Mouse (Mus musculus) hindbrain, embryonic 13.5 days (tissue): Measurements from ENCODE around the gene Ttc28. TPM values are rescaled to one million over a fixed set of nuclear protein-coding genes. Genes with fewer than 3 reads are reported as not detected.
"Not testable (repeated sequence)": the region's sequence is repeated elsewhere in the genome, so short reads cannot be mapped to it uniquely, and the experiment has no call there.

Experiments used
- ATAC-seq: fragments of 200-750 bp; cut with Nextera tagmentation; 2 replicates; pipeline ENCODE4 v1.8.0; 2017; ENCODE audit warnings: moderate TSS enrichment; ENCODE audit not compliant: low FRiP score
- H3K27ac ChIP-seq: fragments of 300-500 bp; sonication (generic); 2 replicates; pipeline ENCODE4 v1.5.1; 2015; ENCODE audit warnings: inconsistent platforms, mild to moderate bottlenecking, moderate library complexity
- H3K27me3 ChIP-seq: fragments of 300-500 bp; sonication (generic); 2 replicates; pipeline ENCODE4 v1.6.1; 2015; ENCODE audit warnings: mild to moderate bottlenecking, inconsistent platforms
- H3K36me3 ChIP-seq: fragments of 300-500 bp; sonication (generic); 2 replicates; pipeline ENCODE4 v1.6.1; 2015; ENCODE audit warnings: mild to moderate bottlenecking, inconsistent platforms
- H3K4me1 ChIP-seq: fragments of 300-500 bp; sonication (generic); replicated peaks from 2 replicates; pipeline ENCODE4 v1.6.1; 2015; ENCODE audit warnings: inconsistent platforms
- H3K4me2 ChIP-seq: fragments of 300-500 bp; sonication (generic); 2 replicates; pipeline ENCODE4 v1.6.1; 2015; ENCODE audit warnings: inconsistent platforms, mild to moderate bottlenecking, moderate library complexity
- H3K4me3 ChIP-seq: fragments of 300-500 bp; sonication (generic); 2 replicates; pipeline ENCODE4 v1.5.1; 2015; ENCODE audit warnings: mild to moderate bottlenecking, inconsistent platforms
- H3K9ac ChIP-seq: fragments of 300-500 bp; sonication (generic); 2 replicates; pipeline ENCODE4 v1.6.1; 2015; ENCODE audit warnings: mild to moderate bottlenecking, inconsistent platforms
- H3K9me3 ChIP-seq: fragments of 300-500 bp; sonication (generic); 2 replicates; pipeline ENCODE4 v1.6.1; 2016; ENCODE audit warnings: inconsistent platforms
- WGBS: fragments of 180-500 bp; shearing (Covaris S2); methylation state at CpG from one replicate; pipeline ENCODE4 v1.1.7; 2015; 5-methylcytosine and 5-hydroxymethylcytosine counted together
- polyA plus RNA-seq: library from polyadenylated mRNA; unstranded; fragments of >200 nt; fragmentation: Nextera tagmentation; extraction: Ambion mirVana; gene quantifications from 2 replicates; pipeline ENCODE4 v1.2.1, GENCODE M21; 2015

The Ttc28 gene
- 20.2 and 22.0 TPM in 2 replicates for polyA plus RNA-seq

DNA sequence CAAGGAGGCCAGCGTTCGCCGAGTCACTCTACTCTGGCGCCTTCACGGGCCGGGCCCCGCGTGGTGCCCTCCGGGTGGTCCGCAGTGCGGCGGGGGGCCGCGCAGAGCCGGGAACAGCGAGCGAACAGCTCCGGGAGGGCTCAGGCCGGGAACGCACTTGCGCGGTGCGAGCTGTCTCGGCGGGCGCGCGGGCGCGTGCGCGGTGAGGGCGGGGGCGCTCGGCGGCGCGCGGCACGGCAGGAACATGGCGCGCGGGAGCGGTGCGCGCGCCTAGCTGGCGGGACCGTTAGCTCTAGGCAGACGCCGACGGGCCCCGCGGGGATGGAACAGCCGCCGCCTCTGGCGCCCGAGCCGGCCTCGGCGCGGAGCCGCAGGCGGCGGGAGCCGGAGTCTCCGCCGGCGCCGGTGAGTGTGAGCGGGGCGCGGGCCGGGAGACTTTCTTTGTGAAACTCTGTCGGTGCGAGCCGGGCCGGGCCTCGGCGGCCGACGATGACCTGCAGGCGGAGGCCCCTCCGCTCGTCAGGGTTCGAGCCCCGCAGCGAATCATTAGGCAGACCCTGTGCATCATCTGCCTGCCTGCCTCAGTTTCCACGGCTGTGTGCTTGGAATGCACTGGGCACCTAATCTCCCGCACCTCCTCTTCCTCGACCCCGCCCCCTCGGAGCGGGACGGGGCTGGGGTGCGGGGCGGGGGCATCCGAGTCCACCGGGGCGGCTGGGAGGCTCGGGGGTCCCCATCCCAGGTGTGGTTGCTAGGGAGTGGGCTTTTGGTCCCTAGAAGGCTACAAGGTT, at the start of gene Ttc28:
Gene Ttc28 (plus strand): TSS at position 220 of the 791 bp plus-strand sequence.
- peak within 1 kb of the TSS; percentile 82 for H3K4me3 ChIP-seq
- ATAC-seq, result peak; percentile 90

DNA sequence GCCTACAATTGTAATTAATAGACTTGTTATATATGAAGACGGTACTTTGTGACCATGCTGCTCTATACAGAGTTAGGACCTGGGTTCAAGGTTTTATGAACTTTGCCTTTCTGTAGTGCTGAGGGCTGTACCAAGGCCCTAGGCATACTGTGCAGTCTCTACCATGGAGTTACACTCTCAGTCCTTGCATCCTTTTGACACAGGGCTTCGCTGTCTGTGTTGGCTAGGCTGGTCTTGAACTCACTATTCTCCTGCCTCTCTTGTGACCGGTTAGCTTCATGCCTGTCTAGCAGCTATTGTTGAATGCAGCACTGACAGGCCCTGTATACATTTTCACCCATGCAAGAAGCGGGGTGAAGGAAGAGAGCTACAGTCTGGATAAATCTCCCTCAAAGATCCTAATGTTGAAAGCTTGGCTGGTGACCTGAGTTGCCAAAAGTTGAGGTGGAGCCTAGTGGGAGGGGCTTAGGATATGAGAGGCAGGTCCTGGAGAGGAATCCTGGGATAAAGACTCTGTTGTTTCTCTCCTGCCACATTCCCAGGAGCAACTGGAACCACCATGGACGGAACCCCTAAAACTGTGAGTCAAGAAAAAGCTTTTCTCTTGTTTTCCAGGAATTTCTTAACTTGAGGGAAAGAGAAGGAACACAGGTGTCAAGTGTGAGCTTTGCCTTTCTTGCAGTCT, 48.4 kb upstream of the Ttc28 start:
- H3K4me1 ChIP-seq, result no peaks in the 10 kb centered on the region
- H3K9me3 ChIP-seq, result no peaks in the 10 kb centered on the region
- no peak for ATAC-seq

More for the DNA sequence above, at the start of gene Ttc28:
- Histone ChIP-seq H3K27ac (peak within 1 kb of the TSS; percentile 88), H3K4me2 (peak within 1 kb of the TSS; percentile 85), H3K9me3 (no peaks in the 10 kb centered on the region), H3K27me3 (no peaks in the 10 kb centered on the region), H3K9ac (peak within 1 kb of the TSS; percentile 92), H3K4me1 (peaks cover 22% of the 10 kb centered on the region), H3K36me3 (peaks cover 7% of the 10 kb centered on the region)
- under 1% methylated on average over 92 of the region's 101 CpGs for WGBS

DNA sequence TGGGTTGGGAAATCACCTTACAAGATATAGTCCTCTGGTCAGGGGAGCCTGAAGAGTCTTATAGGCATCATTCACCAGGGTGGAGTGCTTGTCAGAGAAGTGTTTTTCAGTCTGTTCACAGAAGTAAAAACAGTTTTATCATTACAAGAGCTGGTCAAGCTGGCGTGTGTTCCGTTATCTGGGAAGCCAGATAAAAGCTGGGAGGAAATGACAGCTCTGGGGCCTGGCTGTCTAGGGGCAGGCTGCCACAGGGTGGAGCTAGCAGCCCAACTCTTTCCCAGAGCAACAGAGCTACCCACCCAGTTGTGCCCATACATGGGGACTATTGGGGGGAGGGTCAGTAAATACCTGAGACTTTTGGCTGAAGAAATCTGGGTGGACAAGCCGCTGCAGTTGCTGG, 43.6 kb upstream of the Ttc28 start:
- Histone ChIP-seq H3K4me3 (no peak overlapping the region), H3K27ac (no peak overlapping the region), H3K9ac (no peak overlapping the region), H3K4me2 (no peak overlapping the region), H3K27me3 (no peaks in the 10 kb centered on the region), H3K36me3 (no peaks in the 10 kb centered on the region), H3K9me3 (no peaks in the 10 kb centered on the region), H3K4me1 (peaks cover 15% of the 10 kb centered on the region)
- ATAC-seq, result no peak
- WGBS, result 24% methylated on average over 3 of the region's 3 CpGs

More for the DNA sequence above, 48.4 kb upstream of the Ttc28 start:
- Histone ChIP-seq H3K27ac (no peak overlapping the region), H3K4me2 (no peak overlapping the region), H3K27me3 (no peaks in the 10 kb centered on the region), H3K36me3 (no peaks in the 10 kb centered on the region), H3K9ac (no peak overlapping the region), H3K4me3 (no peak overlapping the region)
- 84% methylated on average over 5 of the region's 5 CpGs for WGBS

DNA sequence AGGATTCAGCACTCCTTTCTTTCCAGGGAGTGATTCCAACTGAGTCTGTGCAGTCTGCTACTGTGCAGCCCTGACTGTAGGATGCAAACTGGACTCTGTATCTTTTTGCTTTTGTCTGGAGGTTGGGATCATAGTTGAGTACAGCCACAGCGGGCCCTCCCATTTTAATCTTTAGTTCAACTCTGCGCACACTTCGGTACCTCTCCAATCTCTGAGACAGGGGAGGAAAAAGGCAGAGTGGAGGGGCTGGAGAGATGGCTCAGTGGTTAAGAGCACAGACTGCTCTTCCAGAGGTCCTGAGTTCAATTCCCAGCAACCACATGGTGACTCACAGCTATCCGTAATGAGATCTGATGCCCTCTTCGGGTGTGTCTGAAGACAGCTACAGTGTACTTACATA, 41.6 kb upstream of the Ttc28 start:
- H3K4me3 ChIP-seq, H3K36me3 ChIP-seq, H3K27me3 ChIP-seq, H3K9ac ChIP-seq, H3K9me3 ChIP-seq, H3K27ac ChIP-seq, ATAC-seq, H3K4me2 ChIP-seq: not testable (repeated sequence)
- peaks cover 15% of the 10 kb centered on the region for H3K4me1 ChIP-seq
- 97% methylated on average over 5 of the region's 5 CpGs for whole genome bisulfite sequencing

DNA sequence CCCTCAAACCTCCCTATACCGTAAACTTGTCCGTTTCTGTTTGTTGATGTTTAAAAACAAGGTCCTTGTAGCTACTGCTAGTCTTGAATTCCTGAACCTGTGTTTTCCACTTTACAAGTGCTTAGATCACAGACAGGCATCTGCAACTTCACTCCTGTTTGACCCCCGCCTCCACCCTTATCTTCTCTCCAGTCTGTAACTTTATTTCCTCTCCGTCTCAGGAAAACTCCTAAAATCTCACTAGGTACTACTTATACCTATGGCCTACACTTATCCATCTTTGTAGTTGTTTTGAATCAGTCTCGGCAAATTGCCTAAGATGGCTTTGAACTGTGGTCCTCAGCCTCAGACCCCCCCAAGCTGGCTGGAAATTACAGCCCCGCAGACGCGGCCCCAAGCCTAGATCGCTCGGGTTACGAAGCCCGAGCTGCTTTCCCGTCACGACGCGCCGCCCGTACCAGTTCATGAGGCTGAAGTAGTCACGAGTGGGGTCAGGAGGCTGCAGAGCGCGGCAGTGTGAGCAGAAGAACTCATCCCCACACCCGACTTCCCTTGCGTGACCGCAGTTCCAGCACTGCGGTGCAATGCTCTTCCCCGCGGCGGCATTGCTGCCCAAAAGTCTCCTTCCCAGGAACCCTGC, 40.4 kb upstream of the Ttc28 start:
- peak overlapping the region; percentile 75 for H3K4me2 ChIP-seq
- no peaks in the 10 kb centered on the region for H3K36me3 ChIP-seq
- no peaks in the 10 kb centered on the region for H3K27me3 ChIP-seq
- peak overlapping the region; percentile 71 for H3K4me3 ChIP-seq
- H3K27ac ChIP-seq, result peak overlapping the region; percentile 68
- peak overlapping the region; percentile 79 for H3K9ac ChIP-seq
- peak; percentile 84 for ATAC-seq
- 8% methylated on average over 28 of the region's 28 CpGs for WGBS
- H3K4me1 ChIP-seq, result peaks cover 15% of the 10 kb centered on the region
- no peaks in the 10 kb centered on the region for H3K9me3 ChIP-seq

DNA sequence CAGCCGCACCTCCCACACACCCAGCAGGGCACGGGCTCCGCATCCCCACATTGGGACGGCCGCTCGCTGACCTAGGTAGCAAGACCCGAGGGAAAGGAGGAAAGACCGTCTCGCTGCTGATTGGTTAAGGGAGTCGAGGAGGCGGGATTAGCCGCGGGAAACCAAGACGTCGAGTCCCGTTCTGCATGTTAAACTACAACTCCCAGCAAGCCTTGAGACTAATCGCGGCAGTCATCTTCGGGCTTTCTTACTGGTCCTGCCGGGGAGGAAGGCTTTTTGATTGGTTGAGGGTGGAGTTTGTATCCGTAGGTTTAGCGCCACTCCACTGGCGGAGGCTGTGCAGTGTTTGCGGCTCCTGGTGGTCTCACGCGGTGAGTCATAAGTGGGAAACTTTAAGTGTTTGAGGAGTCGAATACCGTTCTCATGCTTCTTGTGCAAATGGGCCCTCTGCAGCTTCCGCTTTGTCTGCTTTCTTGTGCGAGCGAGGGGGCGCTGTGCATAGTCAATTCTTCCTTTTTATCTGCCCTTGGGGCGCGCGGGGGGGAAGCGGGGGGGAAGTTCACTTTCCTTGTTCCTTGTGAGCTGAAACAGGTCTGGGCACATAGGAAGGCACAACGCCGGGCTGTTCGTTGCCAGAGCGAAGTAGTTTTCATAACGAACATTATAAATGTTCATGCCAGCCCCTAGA, 39.8 kb upstream of the Ttc28 start, which contains the start of the genes Hscb and Chek2:
Gene Hscb (minus strand): TSS at position 100 of the 688 bp plus-strand sequence.
Gene Chek2 (plus strand): TSS at position 302 of the 688 bp plus-strand sequence.
- Histone ChIP-seq H3K27me3 (no peaks in the 10 kb centered on the region), H3K27ac (peak within 1 kb of the TSS; percentile 68), H3K4me3 (peak within 1 kb of the TSS; percentile 71), H3K4me1 (peaks cover 15% of the 10 kb centered on the region), H3K36me3 (no peaks in the 10 kb centered on the region), H3K4me2 (peak within 1 kb of the TSS; percentile 75), H3K9me3 (no peaks in the 10 kb centered on the region), H3K9ac (peak within 1 kb of the TSS; percentile 79)
- ATAC-seq, result peak; percentile 98
- under 1% methylated on average over 40 of the region's 41 CpGs for WGBS

DNA sequence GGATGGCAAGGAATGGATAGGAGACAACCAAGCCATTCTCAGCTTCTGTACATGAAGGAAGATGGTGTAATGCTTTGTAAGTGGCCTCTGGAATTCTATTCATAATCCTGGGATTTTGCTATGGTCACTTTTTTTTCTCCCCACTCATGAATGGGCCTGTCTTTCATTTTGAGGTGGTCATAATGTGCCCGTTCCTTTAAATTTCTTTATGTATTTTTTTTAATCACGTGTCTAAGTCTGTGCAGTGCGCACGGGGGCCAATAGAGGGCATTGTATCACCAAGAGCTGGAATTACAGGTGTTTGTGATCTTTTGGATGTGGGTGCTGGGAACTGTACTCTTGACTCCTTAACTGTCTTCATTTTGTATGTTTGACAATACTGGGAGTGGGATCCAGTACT, 39.1 kb upstream of the Ttc28 start:
- WGBS, result 6% methylated on average over 4 of the region's 4 CpGs
- peaks cover 15% of the 10 kb centered on the region for H3K4me1 ChIP-seq
- H3K4me3 ChIP-seq, result peak overlapping the region; percentile 71
- H3K36me3 ChIP-seq, result no peaks in the 10 kb centered on the region; the same call in 1 of the 2 replicates
- no peak for ATAC-seq
- no peaks in the 10 kb centered on the region for H3K27me3 ChIP-seq
- H3K4me2 ChIP-seq, result peak overlapping the region; percentile 75
- H3K9me3 ChIP-seq, result no peaks in the 10 kb centered on the region
- 0 out of 2 replicates have a peak overlapping the region, but pooled peaks have one; percentile 18 for H3K27ac ChIP-seq
- H3K9ac ChIP-seq, result peak overlapping the region; percentile 62

DNA sequence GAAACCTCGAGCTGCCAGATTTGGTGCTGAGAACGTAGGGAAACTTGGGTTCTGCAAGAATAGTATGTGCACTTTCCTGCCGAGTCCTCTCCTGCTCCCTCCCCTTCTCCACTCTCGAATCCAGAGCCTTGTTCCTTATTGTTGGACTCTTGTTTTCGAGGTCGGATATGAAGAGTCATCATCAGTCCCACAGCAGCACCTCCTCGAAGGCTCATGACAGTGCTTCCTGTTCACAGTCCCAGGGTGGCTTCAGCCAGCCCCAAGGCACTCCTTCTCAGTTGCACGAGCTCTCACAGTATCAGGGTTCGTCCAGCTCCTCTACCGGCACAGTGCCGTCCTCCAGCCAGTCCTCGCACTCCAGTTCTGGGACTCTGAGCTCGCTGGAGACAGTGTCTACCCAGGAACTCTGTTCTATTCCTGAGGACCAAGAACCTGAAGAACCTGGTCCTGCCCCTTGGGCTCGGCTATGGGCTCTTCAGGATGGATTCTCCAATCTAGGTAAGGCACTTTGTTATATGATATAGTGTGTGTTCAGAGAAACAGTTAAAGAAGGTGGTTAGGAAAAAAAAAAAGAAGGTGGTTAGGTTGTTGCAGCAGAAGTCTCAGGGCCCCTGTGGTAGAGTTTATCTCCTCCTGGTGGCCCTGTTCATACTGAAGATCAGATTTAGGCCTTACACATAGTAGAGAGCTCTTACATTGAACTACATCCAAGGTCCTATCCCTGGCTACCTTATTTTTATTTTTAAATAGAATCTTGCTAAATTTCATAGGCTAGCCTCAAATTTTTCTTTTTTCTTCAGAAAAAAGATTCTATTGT, 38.3 kb upstream of the Ttc28 start:
- H3K4me2 ChIP-seq, result no peak overlapping the region
- ATAC-seq, result no peak
- H3K36me3 ChIP-seq, result no peaks in the 10 kb centered on the region; the same call in 1 of the 2 replicates
- H3K27me3 ChIP-seq, result no peaks in the 10 kb centered on the region
- no peak overlapping the region for H3K27ac ChIP-seq
- H3K4me3 ChIP-seq, result no peak overlapping the region
- peaks cover 15% of the 10 kb centered on the region for H3K4me1 ChIP-seq
- WGBS, result 90% methylated on average over 14 of the region's 14 CpGs
- no peak overlapping the region for H3K9ac ChIP-seq
- H3K9me3 ChIP-seq, result no peaks in the 10 kb centered on the region

DNA sequence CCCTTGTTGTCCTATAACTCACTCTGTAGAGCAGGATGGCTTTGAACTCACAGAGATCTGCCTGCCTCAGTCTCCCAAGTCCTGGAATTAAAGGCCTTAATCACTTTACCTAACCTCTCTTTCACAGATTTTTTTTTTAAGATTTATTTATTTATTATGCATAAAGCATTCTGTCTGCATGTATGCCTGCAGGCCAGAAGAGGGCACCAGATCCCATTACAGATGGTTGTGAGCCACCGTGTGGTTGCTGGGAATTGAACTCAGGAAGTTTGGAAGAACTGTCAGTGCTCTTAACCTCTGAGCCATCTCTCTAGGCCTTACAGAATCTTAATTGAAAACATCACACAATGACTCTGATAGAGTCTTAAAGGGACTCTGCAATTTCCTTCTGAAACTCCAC, 26.6 kb upstream of the Ttc28 start:
- H3K27me3 ChIP-seq, result no peaks in the 10 kb centered on the region
- H3K9me3 ChIP-seq, result no peaks in the 10 kb centered on the region
- H3K4me3 ChIP-seq, result no peak overlapping the region
- no peak for ATAC-seq
- 0 out of 2 replicates have a peak, but pooled peaks cover 3% of the 10 kb centered on the region for H3K36me3 ChIP-seq
- no peak overlapping the region for H3K4me2 ChIP-seq
- no peak overlapping the region for H3K9ac ChIP-seq
- H3K4me1 ChIP-seq, result no peaks in the 10 kb centered on the region
- no peak overlapping the region for H3K27ac ChIP-seq
- WGBS, result 91% methylated on average over 1 of the region's 1 CpGs

DNA sequence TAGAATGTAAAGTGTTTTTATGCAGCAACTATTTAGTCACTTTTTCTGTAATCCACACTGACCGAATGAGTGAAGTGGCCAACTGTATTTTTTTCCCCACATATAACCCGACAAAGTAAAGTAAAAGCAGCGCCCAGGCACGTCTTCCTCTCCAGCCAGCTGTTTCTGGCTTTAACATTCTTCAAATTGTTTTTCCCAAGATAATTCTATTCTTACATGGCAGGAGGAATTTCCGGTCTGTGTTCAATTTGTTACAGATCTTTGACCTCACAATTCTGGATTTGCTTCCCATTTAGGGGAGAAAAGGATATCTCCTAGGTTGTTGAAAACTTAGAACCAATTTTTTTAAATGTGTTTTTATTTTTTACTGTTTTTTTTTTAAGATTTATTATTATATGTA, 22.5 kb upstream of the Ttc28 start:
- H3K9me3 ChIP-seq, result no peaks in the 10 kb centered on the region
- H3K4me1 ChIP-seq, result 0 out of 2 replicates have a peak, but pooled peaks cover 4% of the 10 kb centered on the region
- no peak for ATAC-seq

More for the DNA sequence above, 22.5 kb upstream of the Ttc28 start:
- Histone ChIP-seq H3K27me3 (no peaks in the 10 kb centered on the region), H3K4me2 (no peak overlapping the region), H3K9ac (no peak overlapping the region), H3K36me3 (no peaks in the 10 kb centered on the region), H3K4me3 (no peak overlapping the region), H3K27ac (no peak overlapping the region)
- 77% methylated on average over 5 of the region's 5 CpGs for WGBS
